Mouse (Mus musculus) heart, embryonic 14.5 days (tissue): ENCODE measurements at regions not wholly inside any gene's neighbourhood (a gene's known extent, or its start where the extent isn't known, plus 50 kb on each side); places are given as distances from the start of the nearest gene placed in this dataset.
A peak's percentile ranks its signal among the peaks of the same experiment; 100 is the strongest.

Source experiments
- ATAC-seq: fragments of 200-750 bp; cut with Nextera tagmentation; 2 replicates; pipeline ENCODE4 v1.8.0; 2017; ENCODE audit warnings: low read depth, moderate TSS enrichment; ENCODE audit not compliant: insufficient number of reproducible peaks, insufficient read depth, low FRiP score
- H3K27ac ChIP-seq, 2 experiments: fragments of 200-500 bp in 1 of 2; fragments of 300-500 bp in 1 of 2; sonication (generic) in 1 of 2; replicated peaks in 1 of 2; 2 replicates each; pipeline ENCODE4 v1.5.1; 2012 to 2014; ENCODE audit warnings: low read depth in 2 of 2, low read length in 2 of 2, control low read depth in 1 of 2, mild to moderate bottlenecking in 1 of 2, mixed read lengths in 1 of 2; ENCODE audit not compliant: control insufficient read depth in 1 of 2, insufficient read depth in 1 of 2
- H3K27me3 ChIP-seq: fragments of 300-500 bp; sonication (generic); 2 replicates; pipeline ENCODE4 v1.6.1; 2014; ENCODE audit warnings: mild to moderate bottlenecking, low read length, control low read depth; ENCODE audit not compliant: control insufficient read depth, insufficient read depth
- H3K36me3 ChIP-seq: fragments of 300-500 bp; sonication (generic); 2 replicates; pipeline ENCODE4 v1.6.1; 2014; ENCODE audit warnings: mild to moderate bottlenecking, control low read depth, low read length, mixed read lengths; ENCODE audit not compliant: control insufficient read depth, insufficient read depth
- H3K4me1 ChIP-seq, 2 experiments: fragments of 200-500 bp in 1 of 2; fragments of 300-500 bp in 1 of 2; sonication (generic) in 1 of 2; 2 replicates each; pipeline ENCODE4 v1.6.1; 2012 to 2014; ENCODE audit warnings: low read length in 2 of 2, control low read depth in 1 of 2, mixed read lengths in 1 of 2; ENCODE audit not compliant: control insufficient read depth in 2 of 2, insufficient read depth in 2 of 2
- H3K4me2 ChIP-seq: fragments of 300-500 bp; sonication (generic); 2 replicates; pipeline ENCODE4 v1.6.1; 2014; ENCODE audit warnings: mild to moderate bottlenecking, low read length
- H3K4me3 ChIP-seq, 2 experiments: fragments of 200-500 bp in 1 of 2; fragments of 300-500 bp in 1 of 2; sonication (generic) in 1 of 2; 2 replicates each; pipeline ENCODE4 v1.5.1; 2012 to 2014; ENCODE audit warnings: low read length in 2 of 2, mild to moderate bottlenecking in 2 of 2, control low read depth in 1 of 2, low read depth in 1 of 2, moderate library complexity in 1 of 2; ENCODE audit not compliant: control insufficient read depth in 1 of 2, insufficient read depth in 1 of 2
- H3K9ac ChIP-seq: fragments of 300-500 bp; sonication (generic); 2 replicates; pipeline ENCODE4 v1.6.1; 2014; ENCODE audit warnings: mild to moderate bottlenecking, low read length
- H3K9me3 ChIP-seq: fragments of 300-500 bp; sonication (generic); 2 replicates; pipeline ENCODE4 v1.6.1; 2016; ENCODE audit warnings: low read length, control low read depth; ENCODE audit not compliant: control insufficient read depth
- WGBS: fragments of 180-500 bp; shearing (Covaris S2); extraction: QIAGEN DNeasy Blood & Tissue Kit; methylation state at CpG from one replicate; pipeline ENCODE4 v1.1.7; 2014; 5-methylcytosine and 5-hydroxymethylcytosine counted together

- peak overlapping the region; percentile 18; the same call in 1 of the 2 replicates for H3K9ac ChIP-seq
- H3K4me2 ChIP-seq, result no peak overlapping the region
- peaks cover 22 to 42% of the 10 kb centered on the region in 2 experiments for H3K4me1 ChIP-seq
- H3K36me3 ChIP-seq, result no peaks in the 10 kb centered on the region
- 0 out of 2 replicates have a peak, but pooled peaks cover 8% of the 10 kb centered on the region for H3K27me3 ChIP-seq
- H3K9me3 ChIP-seq, result no peaks in the 10 kb centered on the region
- 38% methylated on average over 12 of the region's 12 CpGs for WGBS
- peak; percentile 85 for ATAC-seq
- H3K27ac ChIP-seq, result peak overlapping the region; percentile 52 to 82
- no peak overlapping the region for H3K4me3 ChIP-seq
These were observed 83.7 kb upstream of the Lrpap1 start for GRCm38 (mm10) chr5:35189113-35189797.

- Histone ChIP-seq H3K9me3 (no peaks in the 10 kb centered on the region), H3K4me1 (peaks cover 22 to 42% of the 10 kb centered on the region in 2 experiments), H3K36me3 (no peaks in the 10 kb centered on the region), H3K4me3 (no peak overlapping the region), H3K27ac (no peak overlapping the region), H3K9ac (no peak overlapping the region), H3K27me3 (0 out of 2 replicates have a peak, but pooled peaks cover 9% of the 10 kb centered on the region), H3K4me2 (no peak overlapping the region)
- ATAC-seq, result no peak
- WGBS, result 39% methylated on average over 3 of the region's 3 CpGs
These were observed 80.3 kb upstream of the Lrpap1 start for GRCm38 (mm10) chr5:35185826-35186225.

GRCm38 (mm10) chr5:35185289-35185688 lies 79.7 kb upstream of the Lrpap1 start:
- H3K27me3 ChIP-seq, result 0 out of 2 replicates have a peak, but pooled peaks cover 9% of the 10 kb centered on the region
- H3K36me3 ChIP-seq, result no peaks in the 10 kb centered on the region
- no peak overlapping the region for H3K4me3 ChIP-seq
- no peak overlapping the region for H3K9ac ChIP-seq
- no peak overlapping the region for H3K4me2 ChIP-seq
- peaks cover 22 to 42% of the 10 kb centered on the region in 2 experiments for H3K4me1 ChIP-seq
- H3K27ac ChIP-seq, result no peak overlapping the region
- no peaks in the 10 kb centered on the region for H3K9me3 ChIP-seq
- ATAC-seq, result no peak

- WGBS, result 79% methylated on average over 7 of the region's 7 CpGs
- no peak overlapping the region for H3K4me3 ChIP-seq
- H3K9me3 ChIP-seq, result no peaks in the 10 kb centered on the region
- ATAC-seq, result no peak
- no peak overlapping the region for H3K9ac ChIP-seq
- H3K27ac ChIP-seq, result no peak overlapping the region
- H3K36me3 ChIP-seq, result no peaks in the 10 kb centered on the region
- peaks cover 11 to 24% of the 10 kb centered on the region in 2 experiments for H3K4me1 ChIP-seq
- 0 out of 2 replicates have a peak, but pooled peaks cover 9% of the 10 kb centered on the region for H3K27me3 ChIP-seq
- H3K4me2 ChIP-seq, result no peak overlapping the region
These were observed 77.9 kb upstream of the Lrpap1 start for GRCm38 (mm10) chr5:35183418-35183817.

- H3K4me3 ChIP-seq, result no peak overlapping the region
- H3K4me2 ChIP-seq, result no peak overlapping the region
- no peak overlapping the region for H3K27ac ChIP-seq
- no peak overlapping the region for H3K9ac ChIP-seq
- WGBS, result 65% methylated on average over 4 of the region's 4 CpGs
- no peaks in the 10 kb centered on the region for H3K4me1 ChIP-seq
- no peaks in the 10 kb centered on the region for H3K27me3 ChIP-seq
- no peak for ATAC-seq
- no peaks in the 10 kb centered on the region for H3K9me3 ChIP-seq
- no peaks in the 10 kb centered on the region for H3K36me3 ChIP-seq
These were observed 71.8 kb upstream of the Lrpap1 start for GRCm38 (mm10) chr5:35177332-35177731.

- Histone ChIP-seq H3K9ac (no peak overlapping the region), H3K36me3 (no peaks in the 10 kb centered on the region), H3K4me3 (no peak overlapping the region), H3K4me2 (no peak overlapping the region), H3K4me1 (no peaks in the 10 kb centered on the region), H3K27ac (no peak overlapping the region), H3K27me3 (no peaks in the 10 kb centered on the region), H3K9me3 (no peaks in the 10 kb centered on the region)
- ATAC-seq, result no peak
- 53% methylated on average over 13 of the region's 13 CpGs for WGBS
These were observed 70.7 kb upstream of the Lrpap1 start for GRCm38 (mm10) chr5:35176112-35176848.

- Histone ChIP-seq H3K9ac (no peak overlapping the region), H3K36me3 (no peaks in the 10 kb centered on the region), H3K4me1 (peaks cover 3 to 4% of the 10 kb centered on the region in 2 experiments; a peak in 1 of 4 replicates), H3K9me3 (no peaks in the 10 kb centered on the region), H3K4me3 (no peak overlapping the region), H3K27ac (no peak overlapping the region), H3K27me3 (no peaks in the 10 kb centered on the region), H3K4me2 (no peak overlapping the region)
- WGBS, result 63% methylated on average over 4 of the region's 4 CpGs
- no peak for ATAC-seq
These were observed 68.8 kb upstream of the Lrpap1 start for GRCm38 (mm10) chr5:35174318-35174717.
